Mouse (Mus musculus) effector memory CD4-positive, alpha-beta T cell, adult 5 months (primary cell): ENCODE data around the gene Gm49318. TPM values are rescaled to one million over a fixed set of nuclear protein-coding genes. Genes with fewer than 3 reads are reported as not detected.

Experiments used
- polyA plus RNA-seq: library from polyadenylated mRNA; unstranded; fragments of 100-300 nt; shearing (Covaris generic); gene quantifications from one replicate; pipeline ENCODE4 v1.2.1, GENCODE M21; 2017

The Gm49318 gene
- not detected for polyA plus RNA-seq

DNA sequence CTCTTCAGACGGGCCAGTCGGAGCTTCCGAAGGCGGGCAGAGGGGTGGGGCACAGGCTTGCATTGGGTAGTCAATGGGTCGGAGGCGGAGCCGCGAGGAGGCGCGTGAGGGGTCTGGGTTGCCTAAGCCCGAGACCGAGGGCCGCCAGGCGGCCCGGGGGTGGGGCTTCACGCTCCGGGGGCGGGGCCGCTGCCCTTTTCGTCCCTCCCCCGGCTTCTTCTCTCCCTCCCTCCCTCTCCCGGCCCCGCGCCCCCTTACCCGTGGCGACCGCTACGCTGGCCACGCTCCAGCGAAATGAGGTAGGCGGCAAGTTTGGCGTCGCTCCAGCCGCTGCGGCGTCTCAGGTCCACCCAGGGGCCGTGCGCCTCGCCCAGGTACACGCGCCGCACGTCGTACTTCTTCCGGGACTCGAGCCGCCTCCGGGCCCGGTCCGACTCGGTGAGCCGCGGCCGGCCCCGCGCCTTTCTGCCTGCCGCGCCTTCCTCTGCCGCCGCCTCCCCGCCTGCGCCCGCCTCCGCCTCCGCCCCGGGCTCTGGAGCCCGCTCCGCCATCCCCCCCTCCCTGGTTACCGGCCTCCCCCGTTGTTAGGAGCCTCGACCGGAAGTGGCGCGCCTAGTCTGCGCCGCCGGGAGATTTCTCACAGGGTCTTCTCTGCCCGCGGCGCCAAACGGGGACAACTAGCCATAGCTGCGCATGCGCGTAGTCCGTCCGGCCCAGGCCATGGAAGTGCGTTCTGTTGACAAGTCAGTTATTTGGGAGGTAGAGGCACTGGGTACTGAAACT is at the start of gene Gm49318, which contains the start of gene Zfp653:
TSS of gene Gm49318 (minus strand) at position 469 of the 783 bp plus-strand sequence.
TSS of gene Zfp653 (minus strand) at position 586 of the 783 bp plus-strand sequence.

DNA sequence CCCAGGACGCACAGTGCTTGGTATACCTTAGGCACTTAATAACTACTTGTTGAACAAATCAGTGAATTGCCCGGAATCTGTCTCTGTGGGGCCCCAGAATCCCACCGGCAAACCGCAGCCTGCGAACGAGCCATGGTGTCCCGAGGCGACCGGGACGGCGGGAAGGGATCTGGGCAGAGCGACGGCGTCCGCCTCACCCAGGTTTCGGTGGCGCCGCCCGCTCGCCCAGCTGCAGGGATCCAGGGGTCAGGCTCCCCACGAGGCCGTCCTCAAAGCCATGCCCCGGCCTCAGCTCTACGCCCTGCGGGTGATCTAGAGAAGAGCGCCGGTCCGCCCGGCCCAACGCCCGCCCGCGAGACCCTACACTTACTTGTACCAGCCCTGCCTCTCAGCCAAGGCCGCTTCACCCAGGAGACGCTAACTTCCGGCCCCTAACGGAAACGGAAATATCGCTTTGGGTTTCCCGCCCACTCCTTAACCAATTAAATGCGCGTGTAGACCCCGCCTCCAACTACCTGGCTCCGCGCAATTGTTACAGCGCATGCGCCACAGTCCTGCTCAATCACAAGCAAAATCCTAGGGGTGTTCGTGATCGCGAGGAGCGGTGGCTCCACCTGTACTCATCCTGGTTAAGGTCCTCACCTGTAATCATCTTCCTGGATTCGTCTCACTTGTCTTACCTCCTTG is 45.8 kb upstream of the Gm49318 start, which contains the start of gene Elof1:
TSS of gene Elof1 (minus strand) at position 433 of the 687 bp plus-strand sequence.

DNA sequence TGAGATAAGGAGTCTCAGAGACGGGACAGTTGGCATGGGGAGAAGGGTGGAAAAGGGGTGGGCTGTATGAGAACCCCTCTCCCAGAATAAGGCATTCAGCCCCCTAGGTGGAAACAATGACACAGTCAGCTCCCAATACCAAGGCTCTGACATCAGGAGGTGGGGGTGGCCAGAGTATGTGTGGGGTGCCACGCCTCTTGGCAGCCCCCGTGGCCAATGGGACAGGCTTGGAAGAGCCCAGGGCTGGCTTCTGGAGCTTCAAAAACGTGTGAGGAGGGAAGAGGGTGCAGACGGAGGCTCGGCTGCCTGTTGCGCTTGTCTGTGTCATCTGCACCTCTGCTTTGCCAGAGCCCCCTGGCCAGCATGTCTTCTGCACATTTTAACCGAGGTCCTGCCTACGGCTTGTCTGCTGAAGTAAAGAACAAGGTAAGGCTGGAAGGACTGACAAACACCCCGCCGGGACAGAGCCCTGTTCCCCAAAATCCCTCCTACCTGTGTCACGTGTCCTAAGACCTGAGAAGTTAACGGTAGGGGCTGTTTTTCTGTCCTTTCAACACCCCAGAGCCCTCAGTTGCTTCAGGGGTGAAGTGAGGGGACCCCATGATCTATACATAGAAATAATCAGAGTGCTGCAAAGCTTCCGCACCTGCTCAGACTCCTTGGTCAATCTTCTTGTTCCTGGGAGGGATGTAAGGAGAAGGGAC is 28.1 kb upstream of the Gm49318 start, which contains the start of gene Cnn1:
TSS of gene Cnn1 (plus strand) at position 224 of the 704 bp plus-strand sequence.

DNA sequence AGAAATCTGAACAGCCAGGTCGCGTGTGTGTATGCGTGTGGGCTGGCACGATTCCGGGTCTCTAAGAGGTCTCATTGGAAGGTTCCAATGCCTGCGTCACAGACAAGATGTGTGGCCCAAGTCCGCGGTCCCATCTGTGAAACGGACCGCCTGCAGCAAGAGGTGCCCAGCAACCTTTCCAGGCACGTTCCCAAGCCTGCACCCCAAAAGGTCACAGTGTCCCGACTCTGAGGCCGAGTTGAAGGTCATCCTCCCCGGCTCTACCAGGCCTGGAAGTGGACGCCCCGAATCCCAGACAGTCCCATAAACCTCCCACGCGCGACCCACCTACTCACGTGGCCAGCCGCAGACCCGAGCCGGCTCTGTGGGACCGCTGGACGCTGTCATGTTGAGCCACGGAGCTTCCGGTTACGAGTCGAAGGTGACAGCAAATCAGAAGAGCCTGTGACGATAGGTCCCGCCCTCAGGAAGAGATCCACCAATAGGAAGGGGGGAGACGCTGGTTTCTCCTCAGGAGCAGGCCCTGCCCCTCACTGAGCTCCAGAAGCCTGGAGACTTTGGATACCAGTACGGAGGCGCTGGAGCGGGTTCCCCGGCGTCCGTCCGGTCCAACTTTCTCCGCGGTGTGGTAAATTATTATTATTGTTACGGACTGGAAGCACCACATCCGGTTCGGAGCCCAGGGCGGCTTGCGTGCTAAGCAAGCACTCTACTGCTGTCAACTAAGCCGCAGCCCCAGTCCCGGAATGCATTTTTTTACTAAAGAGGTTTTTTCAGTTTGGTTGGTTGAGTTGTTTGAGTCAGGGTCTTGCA is 14.2 kb upstream of the Gm49318 start, which contains the start of gene Ecsit:
TSS of gene Ecsit (minus strand) at position 417 of the 813 bp plus-strand sequence.

DNA sequence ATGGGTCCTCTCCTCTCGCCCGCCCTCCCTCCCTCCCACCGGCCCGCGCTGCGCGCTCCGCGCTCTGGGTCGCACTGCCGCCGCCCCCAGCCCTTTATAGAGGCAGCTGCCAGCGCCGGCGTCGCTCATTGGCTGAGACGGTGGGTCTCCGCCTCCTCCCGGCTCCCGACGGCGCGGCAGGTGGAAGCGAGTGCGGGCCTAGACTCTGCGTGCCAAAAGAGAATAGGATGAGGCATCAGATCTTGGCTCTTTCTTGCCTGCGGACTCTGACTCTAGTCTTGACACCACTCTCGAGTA is 19.2 kb downstream of the Gm49318 start, which contains the start of gene Elavl3:
TSS of gene Elavl3 (minus strand) at position 66 of the 297 bp plus-strand sequence.

DNA sequence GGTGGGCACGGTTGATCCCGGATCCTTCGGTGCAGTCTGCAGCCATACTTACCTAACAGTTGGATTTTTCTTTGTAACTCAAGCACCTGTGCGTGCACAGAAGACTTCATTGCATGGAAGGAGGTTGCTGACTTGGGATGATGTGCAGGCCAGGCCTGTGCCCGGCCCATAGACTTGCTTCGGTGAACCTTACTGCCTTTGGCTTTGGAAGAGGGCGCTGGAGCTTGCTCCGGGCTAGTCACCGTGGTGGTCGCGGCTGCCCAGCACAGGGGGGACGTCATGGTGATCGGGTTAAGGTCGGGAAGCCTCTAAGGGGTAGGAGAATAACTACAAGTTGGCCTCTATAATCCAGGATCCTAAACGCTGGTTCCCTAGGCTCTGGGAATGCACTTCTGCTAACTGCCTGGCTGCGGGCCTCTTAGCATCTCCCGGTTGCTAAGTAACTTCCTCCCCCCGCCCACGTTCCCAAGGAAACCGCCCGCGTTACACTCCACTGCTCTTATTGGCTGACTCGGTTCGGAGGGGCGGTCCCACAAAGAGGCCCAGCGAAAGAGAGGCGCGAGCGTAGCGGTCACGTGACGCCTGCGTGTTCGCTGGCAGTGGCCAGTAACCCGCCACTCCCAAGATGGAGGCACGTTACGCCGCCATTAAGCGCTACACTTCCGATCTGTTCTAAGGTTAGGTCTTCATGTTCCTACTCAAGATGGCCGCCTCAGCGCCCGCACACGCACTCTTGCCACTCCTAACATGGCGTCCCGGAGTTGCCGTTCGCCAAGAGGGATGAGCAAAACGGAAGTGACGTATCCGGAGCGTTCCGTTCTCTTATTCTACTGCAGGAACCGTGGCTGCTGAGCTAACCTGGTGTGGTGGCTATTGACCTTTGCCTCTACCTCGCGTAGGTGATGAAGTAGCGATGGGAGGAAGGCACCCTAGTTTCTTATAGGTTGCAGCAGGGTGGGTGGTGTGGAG is 68.6 kb downstream of the Gm49318 start, which contains the start of the genes Ccdc151 and Prkcsh:
TSS of gene Ccdc151 (minus strand) at position 441 of the 969 bp plus-strand sequence.
TSS of gene Prkcsh (plus strand) at position 613 of the 969 bp plus-strand sequence.

DNA sequence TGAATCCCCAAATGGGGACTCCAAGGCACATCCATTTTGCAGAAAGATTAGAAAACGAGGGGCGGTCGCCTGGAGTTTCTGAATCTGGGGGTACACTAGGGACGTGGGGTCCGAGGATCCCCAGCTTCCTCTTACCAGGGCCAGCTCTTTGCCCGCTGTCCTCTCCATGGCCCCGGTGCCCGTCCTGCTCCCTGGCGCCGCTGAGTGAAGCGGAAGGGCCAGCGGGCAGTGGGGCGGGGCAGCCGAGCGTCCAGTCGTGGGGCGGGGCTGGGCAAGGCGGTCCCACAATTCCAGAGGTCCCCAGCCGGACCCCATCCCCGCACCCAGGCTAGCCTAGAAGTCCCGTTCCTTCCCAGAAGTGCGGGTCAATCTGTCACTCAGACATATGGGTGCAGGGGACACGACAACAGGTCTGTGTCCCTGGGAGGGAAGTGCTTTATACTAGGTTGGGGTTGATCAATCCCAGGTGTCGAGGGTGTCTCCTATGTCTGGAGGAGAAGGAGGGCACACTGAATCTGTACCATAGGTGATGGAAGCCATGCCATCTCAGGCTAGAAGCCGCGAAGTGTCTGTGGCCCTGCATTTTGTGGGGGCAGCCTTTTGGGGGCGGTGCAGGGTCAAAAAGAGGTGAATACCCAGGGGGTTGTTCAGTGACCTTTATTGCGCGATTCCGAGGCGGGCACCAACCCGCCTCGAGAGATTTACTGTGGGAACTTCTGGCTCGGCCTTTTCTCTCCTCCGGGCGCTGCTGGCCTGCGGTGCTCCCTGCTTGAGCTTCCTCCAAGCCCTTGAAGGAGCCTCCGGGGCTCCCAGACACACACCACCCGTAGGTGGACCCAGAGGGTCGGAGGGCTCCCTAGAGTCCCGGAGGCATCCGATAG is 81.6 kb downstream of the Gm49318 start, which contains the start of gene Rgl3:
TSS of gene Rgl3 (minus strand) at position 217 of the 881 bp plus-strand sequence.

Other genes starting within 250 kb of the Gm49318 start
- not detected for gene Angptl8, start 235.7 kb downstream of the Gm49318 start, polyA plus RNA-seq
- 9.7 TPM for gene Dock6, start 218.6 kb downstream of the Gm49318 start, polyA plus RNA-seq
- gene Rab3d, start 153.1 kb downstream of the Gm49318 start, polyA plus RNA-seq = 8.0 TPM
- not detected for gene Ccdc159, start 143.8 kb downstream of the Gm49318 start, polyA plus RNA-seq
- 0.90 TPM for gene Tmem205, start 143.7 kb downstream of the Gm49318 start, polyA plus RNA-seq
- gene Plppr2, start 134.2 kb downstream of the Gm49318 start, polyA plus RNA-seq = 1.9 TPM
- 4.7 TPM for gene Swsap1, start 115.5 kb downstream of the Gm49318 start, polyA plus RNA-seq
- not detected for gene Epor, start 107.8 kb downstream of the Gm49318 start, polyA plus RNA-seq
- not detected for gene Rgl3, start 81.8 kb downstream of the Gm49318 start, polyA plus RNA-seq
- gene Ccdc151, start 68.6 kb downstream of the Gm49318 start, polyA plus RNA-seq = not detected
- 60.3 TPM for gene Prkcsh, start 68.5 kb downstream of the Gm49318 start, polyA plus RNA-seq
- gene Elavl3, start 19.2 kb downstream of the Gm49318 start, polyA plus RNA-seq = 0.12 TPM
- gene Zfp653, start 117 bp upstream of the Gm49318 start, polyA plus RNA-seq = 24.9 TPM
- 26.0 TPM for gene Ecsit, start 14.2 kb upstream of the Gm49318 start, polyA plus RNA-seq
- not detected for gene Cnn1, start 28.0 kb upstream of the Gm49318 start, polyA plus RNA-seq
- gene Elof1, start 45.9 kb upstream of the Gm49318 start, polyA plus RNA-seq = 26.1 TPM
- gene Acp5, start 64.5 kb upstream of the Gm49318 start, polyA plus RNA-seq = 159 TPM
- gene Pigyl, start 85.6 kb upstream of the Gm49318 start, polyA plus RNA-seq = 10.1 TPM
- gene Zfp872, start 116.8 kb upstream of the Gm49318 start, polyA plus RNA-seq = not detected
- 50.9 TPM for gene Zfp809, start 154.5 kb upstream of the Gm49318 start, polyA plus RNA-seq
- 1.5 TPM for gene Zfp599, start 188.6 kb upstream of the Gm49318 start, polyA plus RNA-seq
- 11.3 TPM for gene Zfp810, start 236.4 kb upstream of the Gm49318 start, polyA plus RNA-seq